Mouse (Mus musculus) C2C12 (cell line): ENCODE data around the gene Clba1.

Experiments
- CTCF ChIP-seq: IDR thresholded peaks from one replicate; pipeline ENCODE4 v1.5.1; 2011; ENCODE audit not compliant: control insufficient read depth, insufficient read depth, insufficient read length
- MYOG ChIP-seq: IDR thresholded peaks from one replicate; pipeline ENCODE4 v1.6.1; 2011; ENCODE audit not compliant: control insufficient read depth, insufficient read length; ENCODE audit errors: extremely low read depth

DNA sequence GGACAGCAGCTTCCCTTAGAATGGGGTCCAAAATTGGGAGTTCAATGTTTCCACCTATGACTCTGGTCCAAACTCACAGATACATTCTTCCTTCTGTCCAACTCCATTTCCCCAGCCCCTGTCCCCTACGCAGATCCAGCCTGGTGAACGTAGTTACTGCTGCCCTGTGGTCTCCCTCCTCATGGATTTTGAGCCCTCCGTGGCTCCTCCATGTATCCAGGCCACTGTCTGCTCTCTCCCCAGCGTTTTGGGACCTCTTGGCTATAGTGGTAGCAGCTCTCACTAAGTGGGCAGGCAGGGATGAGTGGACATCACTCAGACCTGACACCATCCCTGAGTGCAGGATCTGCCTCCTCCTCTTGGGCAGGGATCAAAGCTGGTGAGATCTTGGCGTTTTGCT is 10.0 kb upstream of the Clba1 start:
- no peak for TF ChIP-seq CTCF
- no peak for TF ChIP-seq MYOG
